Mouse (Mus musculus) neutrophil, adult 65 days (primary cell): ENCODE results near the gene Gstt2. TPM values are rescaled to one million over a fixed set of nuclear protein-coding genes. Genes with fewer than 3 reads are reported as not detected.

Source experiments
- total RNA-seq: library from RNA; stranded (reverse); gene quantifications from 2 replicates; pipeline ENCODE4 v1.2.4, GENCODE M21; 2023

The Gstt2 gene
- 3.7 and 5.0 TPM in 2 replicates for total RNA-seq

DNA sequence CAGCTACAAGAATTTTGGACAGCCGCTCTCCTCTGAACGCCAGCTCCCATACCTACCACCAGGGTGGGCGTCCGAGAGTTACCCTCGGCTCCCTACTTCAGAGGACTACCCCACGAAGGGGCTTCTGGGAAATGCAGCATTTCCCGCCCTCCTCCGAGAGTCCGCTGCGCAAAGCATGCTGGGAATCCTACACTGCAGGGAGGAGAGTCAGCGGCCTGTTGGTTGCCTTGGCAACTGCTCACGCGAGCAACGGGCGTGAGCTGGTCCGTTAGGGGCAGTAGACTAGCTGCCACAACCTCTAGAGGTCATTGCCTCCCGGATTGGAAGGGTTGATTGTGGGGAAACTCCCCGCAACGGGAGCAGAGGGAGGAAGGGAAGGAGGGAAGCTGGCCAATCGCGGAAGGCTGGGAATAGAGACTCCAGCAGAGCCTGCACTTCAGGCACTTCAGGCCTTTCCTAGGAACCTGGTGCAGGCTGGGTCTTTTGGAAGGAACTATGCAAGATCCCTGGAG is at the start of gene Gstt2:
Gstt2 (minus strand) TSS at position 177 of the 512 bp plus-strand sequence.

DNA sequence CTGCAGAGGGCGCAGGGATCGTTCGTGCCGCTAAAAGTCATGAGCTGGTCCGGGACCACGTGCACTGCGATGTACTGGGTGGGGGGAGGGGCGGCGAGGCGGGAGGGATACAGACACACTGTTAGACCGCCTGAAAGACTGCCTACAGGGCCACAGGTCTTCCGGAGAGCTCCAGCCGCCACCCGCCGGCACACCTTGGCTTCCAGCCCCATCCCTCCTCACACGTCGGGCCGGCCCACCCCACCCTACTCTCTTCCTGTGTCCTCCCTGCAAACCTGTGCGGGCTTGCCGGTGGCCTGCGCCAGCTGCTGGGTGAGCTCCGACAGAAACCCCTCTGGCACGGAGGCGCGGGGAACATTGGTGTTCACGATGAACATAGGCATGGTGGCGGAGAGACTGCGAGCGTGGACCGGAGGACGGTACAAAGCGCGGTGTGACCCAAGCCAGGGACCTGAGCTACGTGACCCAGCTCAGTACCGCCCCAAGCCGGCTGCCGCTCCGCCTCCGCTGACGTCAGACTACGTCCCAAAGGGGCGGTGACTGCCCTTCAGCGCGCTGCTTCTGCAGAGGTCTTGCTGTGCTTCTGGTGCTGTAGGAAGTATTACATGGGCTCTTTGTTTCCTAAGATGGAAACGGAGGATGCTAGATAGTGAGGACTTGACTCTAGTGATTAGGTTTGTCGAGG is 22.7 kb upstream of the Gstt2 start, which contains the start of gene Mif:
Mif (minus strand) TSS at position 455 of the 685 bp plus-strand sequence.

DNA sequence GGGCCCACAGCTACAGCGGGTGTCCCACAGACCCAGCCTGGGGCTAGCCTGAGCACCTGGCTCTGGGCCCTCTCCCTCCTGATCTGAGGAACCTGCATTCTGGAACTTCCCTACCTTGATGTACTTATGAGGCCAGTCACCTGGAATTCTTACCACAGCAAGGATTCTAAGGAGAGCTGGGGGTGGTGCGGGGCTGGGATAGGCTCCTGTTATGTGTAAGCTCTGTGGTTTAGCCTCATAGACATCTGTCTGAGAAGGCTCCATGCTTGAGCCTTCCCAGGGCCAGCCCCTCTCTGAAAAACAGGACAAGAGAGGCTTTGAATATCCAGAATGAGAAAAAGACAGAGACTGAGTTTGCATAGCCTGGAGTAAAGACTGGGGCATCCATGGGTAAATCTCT is 14.8 kb downstream of the Gstt2 start, which contains the start of gene Gstt4:
Gstt4 (minus strand) TSS at position 101 of the 400 bp plus-strand sequence.

DNA sequence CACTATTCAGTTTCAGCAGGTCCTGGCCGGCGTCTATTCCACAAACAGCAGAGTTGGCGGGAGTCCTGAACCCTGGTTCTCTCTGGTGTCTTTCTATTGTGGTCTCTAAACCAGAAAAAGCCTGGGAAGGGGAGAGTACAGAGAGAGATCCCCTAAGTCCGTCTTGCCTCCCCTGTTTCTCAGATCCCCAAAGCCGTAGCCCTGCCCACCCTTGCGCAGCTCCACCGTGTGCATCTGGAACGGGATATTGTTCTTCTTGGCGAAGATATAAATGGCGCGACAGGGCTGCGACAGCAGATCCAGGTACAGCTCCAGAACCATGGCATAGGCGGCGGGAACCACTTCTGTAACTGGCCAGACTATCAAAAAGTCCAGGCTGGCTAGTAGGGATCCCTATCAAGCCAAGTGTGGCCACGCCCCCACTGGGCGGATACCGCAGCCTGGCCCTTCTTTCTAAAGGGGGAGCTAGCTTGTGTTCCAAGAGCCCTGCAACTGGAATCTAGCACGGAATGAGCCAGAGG is 39.0 kb downstream of the Gstt2 start, which contains the start of gene Gstt1:
Gstt1 (minus strand) TSS at position 409 of the 521 bp plus-strand sequence.

Other genes starting within 250 kb of the Gstt2 start
- 27.9 and 34.1 TPM in 2 replicates for gene Ggt5, start 248.1 kb downstream of the Gstt2 start, total RNA-seq
- gene Susd2, start 193.4 kb downstream of the Gstt2 start, total RNA-seq = 0.44 and 0.52 TPM in 2 replicates
- gene Cabin1, start 73.1 kb downstream of the Gstt2 start, total RNA-seq = 43.4 and 62.8 TPM in 2 replicates
- 8.1 and 10.5 TPM in 2 replicates for gene Ddt, start 64.0 kb downstream of the Gstt2 start, total RNA-seq
- gene Gm20441, start 56.5 kb downstream of the Gstt2 start, total RNA-seq = not detected in 2 replicates
- gene Gstt3, start 56.0 kb downstream of the Gstt2 start, total RNA-seq = 2.7 and 3.1 TPM in 2 replicates
- gene Gstt1, start 38.8 kb downstream of the Gstt2 start, total RNA-seq = not detected in 2 replicates
- gene Gstt4, start 14.9 kb downstream of the Gstt2 start, total RNA-seq = not detected in 2 replicates
- gene Mif, start 22.8 kb upstream of the Gstt2 start, total RNA-seq = 40.2 and 55.7 TPM in 2 replicates
- 1.5 and 1.6 TPM in 2 replicates for gene Derl3, start 56.0 kb upstream of the Gstt2 start, total RNA-seq
- gene Smarcb1, start 84.2 kb upstream of the Gstt2 start, total RNA-seq = 28.9 and 30.1 TPM in 2 replicates
- gene Chchd10, start 95.7 kb upstream of the Gstt2 start, total RNA-seq = 2.7 and 6.3 TPM in 2 replicates
- gene Mmp11, start 99.1 kb upstream of the Gstt2 start, total RNA-seq = not detected in 2 replicates
- gene Gm867, start 103.2 kb upstream of the Gstt2 start, total RNA-seq = not detected in 2 replicates
- gene Vpreb3, start 105.6 kb upstream of the Gstt2 start, total RNA-seq = 1.9 and 9.3 TPM in 2 replicates
- gene Gm5134, start 117.1 kb upstream of the Gstt2 start, total RNA-seq = not detected in 2 replicates
- 3.1 and 4.4 TPM in 2 replicates for gene Zfp280b, start 195.2 kb upstream of the Gstt2 start, total RNA-seq